Mouse (Mus musculus) embryonic fibroblast, embryonic 13.5 days (primary cell): ENCODE measurements around the gene Kdm5a.

Experiments used
- CTCF ChIP-seq: IDR thresholded peaks from 2 replicates; pipeline ENCODE4 v1.5.1; 2011; ENCODE audit warnings: mild to moderate bottlenecking, control low read depth, low read length, moderate library complexity, borderline replicate concordance; ENCODE audit not compliant: insufficient read depth
- POLR2A ChIP-seq: IDR thresholded peaks from 2 replicates; pipeline ENCODE4 v1.6.1; 2011; ENCODE audit warnings: low read depth, mild to moderate bottlenecking, control low read depth, low read length, moderate library complexity

DNA sequence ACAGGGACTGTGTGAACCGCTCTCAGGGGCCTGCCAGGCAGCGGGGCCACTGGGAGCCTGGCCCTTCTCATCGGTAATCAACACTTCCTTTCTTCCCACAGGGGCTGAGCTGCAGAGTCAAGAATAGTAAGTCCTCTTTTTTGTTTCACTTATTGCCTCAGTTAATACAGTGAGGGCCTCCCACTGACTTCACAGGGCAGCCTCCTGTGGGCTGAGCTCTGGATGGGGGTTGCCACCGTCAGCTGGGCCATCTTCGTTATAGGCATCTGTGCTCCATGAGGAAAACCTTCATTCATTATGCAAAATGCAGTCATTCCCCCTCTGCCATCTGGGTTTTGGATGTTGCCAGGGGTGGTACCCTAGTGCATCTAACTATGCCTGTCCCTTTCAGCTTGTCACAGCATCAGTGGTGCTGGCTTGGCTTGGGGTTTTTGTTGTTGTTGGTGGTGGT, 108.1 kb downstream of the Kdm5a start:
- TF ChIP-seq CTCF (no peak), POLR2A (no peak)
